ENCODE assay signal across 8 mouse cellular contexts in the genomic region with DNA sequence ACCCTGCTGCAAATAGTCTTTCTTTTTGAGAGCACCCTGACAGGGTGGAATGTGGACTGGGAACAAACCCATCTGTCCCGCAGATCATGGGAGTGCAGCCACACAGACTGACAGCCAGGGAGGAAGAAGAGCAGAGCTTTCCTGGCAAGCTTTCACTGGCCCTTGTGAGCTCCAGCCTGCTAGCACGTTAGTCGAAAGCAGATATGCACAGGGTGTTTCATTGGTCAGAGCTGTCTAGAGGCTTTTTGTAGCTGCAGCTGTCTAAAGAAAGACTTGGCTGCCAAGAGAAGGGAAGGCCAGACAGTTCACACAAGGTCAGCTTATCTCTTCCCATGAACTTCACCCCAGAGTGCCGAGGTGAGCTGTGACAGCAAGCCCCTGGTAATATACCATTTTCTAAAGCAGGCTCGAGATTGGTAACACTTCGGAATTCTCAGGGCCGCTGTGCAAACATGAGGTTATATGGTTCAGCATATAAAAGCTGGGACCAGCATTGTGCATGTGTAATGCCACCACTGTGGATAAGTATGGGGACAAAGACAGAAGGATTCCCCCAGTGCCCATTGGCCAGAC.
DNase-seq lines count a peak whose midpoint lies in the region; ATAC-seq lines count a peak whose summit lies in the region.

No protein-coding gene starts in this region.

- ATAC-seq in forebrain, embryonic 16.5 days, result peak; percentile 72
- ATAC-seq in limb, embryonic 12.5 days (ENCODE audit: insufficient number of reproducible peaks, insufficient read depth, low FRiP score, low TSS enrichment, low read depth), result peak; percentile 63; the same call in 1 of the 2 replicates
- ATAC-seq in midbrain, embryonic 12.5 days (ENCODE audit: low FRiP score, low read depth), result peak; percentile 76

- WGBS in forebrain, embryonic 16.5 days, result 25% methylated on average over 7 of the region's 7 CpGs
- 57% methylated on average over 7 of the region's 7 CpGs for WGBS in limb, embryonic 12.5 days
- WGBS in midbrain, embryonic 12.5 days, result 42% methylated on average over 7 of the region's 7 CpGs

- peak; percentile 51 for DNase-seq in left cerebral cortex, postnatal 4 days
- DNase-seq in left cerebral cortex, adult 11 months (ENCODE audit: low spot score), result no peak
- peak; percentile 81 for DNase-seq in heart, postnatal 4 days
- no peak for DNase-seq in thymus, postnatal 10 days (ENCODE audit: low spot score in 2 of 2)
- no peak for DNase-seq in cerebellum, adult 8-10 months

- no peak overlapping the region for H3K9ac ChIP-seq in forebrain, embryonic 16.5 days (replicated peaks; ENCODE audit: low read depth, low read length)
- no peak overlapping the region for H3K9ac ChIP-seq in limb, embryonic 12.5 days (replicated peaks)
- H3K9ac ChIP-seq in midbrain, embryonic 12.5 days (replicated peaks), result no peak overlapping the region

- intact Hi-C loops in left cerebral cortex, postnatal 4 days (cut with DNase I), result no loop called here

- H3K4me2 ChIP-seq in forebrain, embryonic 16.5 days (ENCODE audit: low read length), result peak overlapping the region; percentile 6; the same call in 1 of the 2 replicates
- H3K4me2 ChIP-seq in limb, embryonic 12.5 days, result no peak overlapping the region
- H3K4me2 ChIP-seq in midbrain, embryonic 12.5 days (replicated peaks), result no peak overlapping the region

- H3K36me3 ChIP-seq in forebrain, embryonic 16.5 days (ENCODE audit: control insufficient read depth, insufficient read depth), result 0 out of 2 replicates have a peak, but pooled peaks cover 4% of the 10 kb centered on the region
- H3K36me3 ChIP-seq in limb, embryonic 12.5 days, result peaks cover 65% of the 10 kb centered on the region
- 0 out of 2 replicates have a peak, but pooled peaks cover 15% of the 10 kb centered on the region for H3K36me3 ChIP-seq in midbrain, embryonic 12.5 days

- H3K4me1 ChIP-seq in forebrain, embryonic 16.5 days (replicated peaks; ENCODE audit: control insufficient read depth, insufficient read depth, low read length), result peaks cover 17% of the 10 kb centered on the region
- peaks cover 18% of the 10 kb centered on the region for H3K4me1 ChIP-seq in limb, embryonic 12.5 days (replicated peaks)
- H3K4me1 ChIP-seq in midbrain, embryonic 12.5 days, result peaks cover 23% of the 10 kb centered on the region

- no peak overlapping the region for H3K4me3 ChIP-seq in forebrain, embryonic 16.5 days (replicated peaks; ENCODE audit: low read length)
- H3K4me3 ChIP-seq in limb, embryonic 12.5 days (replicated peaks), result no peak overlapping the region
- H3K4me3 ChIP-seq in midbrain, embryonic 12.5 days, result no peak overlapping the region

- no peaks in the 10 kb centered on the region for H3K27me3 ChIP-seq in forebrain, embryonic 16.5 days (replicated peaks; ENCODE audit: control insufficient read depth, insufficient read depth, low read length)
- H3K27me3 ChIP-seq in limb, embryonic 12.5 days, result no peaks in the 10 kb centered on the region
- no peaks in the 10 kb centered on the region for H3K27me3 ChIP-seq in midbrain, embryonic 12.5 days

- no peaks in the 10 kb centered on the region for H3K9me3 ChIP-seq in forebrain, embryonic 16.5 days (ENCODE audit: control insufficient read depth, low read length)
- peaks cover 4% of the 10 kb centered on the region; the same call in 1 of the 2 replicates for H3K9me3 ChIP-seq in limb, embryonic 12.5 days
- no peaks in the 10 kb centered on the region for H3K9me3 ChIP-seq in midbrain, embryonic 12.5 days

- peak overlapping the region; percentile 78 for H3K27ac ChIP-seq in forebrain, embryonic 16.5 days (ENCODE audit: low read length)
- peak overlapping the region; percentile 76 for H3K27ac ChIP-seq in limb, embryonic 12.5 days
- H3K27ac ChIP-seq in midbrain, embryonic 12.5 days (replicated peaks), result peak overlapping the region; percentile 74

Comparison
In these comparisons a context has a peak if more than half of its experiments do, and no peak if none do; other contexts are left out.
1. DNase-seq: peak in left cerebral cortex, postnatal 4 days (single experiment) and heart, postnatal 4 days (single experiment); none in left cerebral cortex, adult 11 months (single experiment), thymus, postnatal 10 days (0 of 2) and cerebellum, adult 8-10 months (single experiment).
2. Peak in every context shown above with its lines, with median percentiles within 50 percentile points of each other: ATAC-seq and H3K27ac ChIP-seq.